ENCODE assay signal across 19 mouse cellular contexts in genomic region chr1:87205502-87205901, GRCm38 (mm10). TPM values are rescaled to one million over a fixed set of nuclear protein-coding genes. Genes with fewer than 3 reads are reported as not detected.
DNase-seq lines count a peak whose midpoint lies in the region; ATAC-seq and TF ChIP-seq lines count a peak whose summit lies in the region.
"Had no signal": no experiment of that assay in that cellular context is flagged by ENCODE, and none has a peak within 500 bp of the region (broad histone marks: within the 10 kb centered on the region; RNA-seq: fewer than 3 reads in every experiment).

No protein-coding gene starts in this region.

- DNase-seq in lung, embryonic 14.5 days: peak; percentile 45
- no peak for DNase-seq in lung, adult 2 months
- DNase-seq in embryo, embryonic 9.5 days (ENCODE audit: extremely low spot score): peak; percentile 8
- no peak for DNase-seq in thymus, postnatal 25 days
- DNase-seq in right cerebral cortex, postnatal 36 days (ENCODE audit: low spot score in 2 of 2): no peak
- DNase-seq: adrenal gland, postnatal 25 days; cerebellum, adult 8-10 months; gastrocnemius, postnatal 36 days; thymus, postnatal 14 days had no signal

- 61% methylated on average over 3 of the region's 3 CpGs for WGBS in forebrain, embryonic 12.5 days
- WGBS in forebrain, embryonic 13.5 days: 58% methylated on average over 3 of the region's 3 CpGs
- 24% methylated on average over 3 of the region's 3 CpGs for WGBS in lung, embryonic 14.5 days
- WGBS in lung, adult 2 months: 28% methylated on average over 3 of the region's 3 CpGs
- 37% methylated on average over 3 of the region's 3 CpGs for whole genome bisulfite sequencing in limb, embryonic 13.5 days

- H3K4me1 ChIP-seq in forebrain, embryonic 12.5 days: no peaks in the 10 kb centered on the region
- H3K4me1 ChIP-seq in forebrain, embryonic 13.5 days: no peaks in the 10 kb centered on the region
- no peaks in the 10 kb centered on the region for H3K4me1 ChIP-seq in lung, embryonic 14.5 days (ENCODE audit: insufficient read depth)
- H3K4me1 ChIP-seq in lung, adult 2 months (ENCODE audit: control insufficient read depth, insufficient read depth, low read length): no peaks in the 10 kb centered on the region
- H3K4me1 ChIP-seq in limb, embryonic 13.5 days: 0 out of 2 replicates have a peak, but pooled peaks cover 12% of the 10 kb centered on the region

- H3K4me3 ChIP-seq in forebrain, embryonic 12.5 days (replicated peaks): no peak overlapping the region
- H3K4me3 ChIP-seq in forebrain, embryonic 13.5 days: no peak overlapping the region
- no peak overlapping the region for H3K4me3 ChIP-seq in lung, embryonic 14.5 days (ENCODE audit: low read depth, low read length)
- H3K4me3 ChIP-seq in lung, adult 2 months (replicated peaks; ENCODE audit: extremely low read depth, low read depth, low read length): no peak overlapping the region
- H3K4me3 ChIP-seq in limb, embryonic 13.5 days: no peak overlapping the region
- H3K4me3 ChIP-seq: intestine, embryonic 15.5 days had no signal

- no peak for ATAC-seq in forebrain, embryonic 12.5 days (ENCODE audit: low FRiP score)
- no peak for ATAC-seq in forebrain, embryonic 13.5 days
- peak; percentile 74 for ATAC-seq in lung, embryonic 14.5 days (ENCODE audit: insufficient read depth)
- ATAC-seq in limb, embryonic 13.5 days (ENCODE audit: low FRiP score, low read depth): peak; percentile 75
- ATAC-seq: intestine, embryonic 15.5 days had no signal

- H3K36me3 ChIP-seq in forebrain, embryonic 12.5 days (replicated peaks): no peaks in the 10 kb centered on the region
- H3K36me3 ChIP-seq in forebrain, embryonic 13.5 days (ENCODE audit: poor library complexity, severe bottlenecking): no peaks in the 10 kb centered on the region
- no peaks in the 10 kb centered on the region for H3K36me3 ChIP-seq in lung, embryonic 14.5 days (ENCODE audit: insufficient read depth)
- H3K36me3 ChIP-seq in limb, embryonic 13.5 days: no peaks in the 10 kb centered on the region
- H3K36me3 ChIP-seq: forebrain, embryonic 10.5 days; intestine, embryonic 15.5 days had no signal

- no peak overlapping the region for H3K27ac ChIP-seq in forebrain, embryonic 12.5 days
- H3K27ac ChIP-seq in forebrain, embryonic 13.5 days: no peak overlapping the region
- H3K27ac ChIP-seq in lung, embryonic 14.5 days (ENCODE audit: low read depth): no peak overlapping the region
- H3K27ac ChIP-seq in limb, embryonic 13.5 days: no peak overlapping the region
- H3K27ac ChIP-seq: forebrain, embryonic 10.5 days; intestine, embryonic 15.5 days; liver, embryonic 14.5 days had no signal

- TF ChIP-seq CTCF in lung, embryonic 14.5 days (IDR thresholded peaks at IDR 0.05; ENCODE audit: low read depth): no peak
- TF ChIP-seq CTCF in lung, adult 2 months (IDR thresholded peaks at IDR 0.05; ENCODE audit: insufficient read depth, low read length): no peak

- H3K9ac ChIP-seq in forebrain, embryonic 12.5 days: 0 out of 2 replicates have a peak overlapping the region, but pooled peaks have one; percentile 14
- no peak overlapping the region for H3K9ac ChIP-seq in forebrain, embryonic 13.5 days
- no peak overlapping the region for H3K9ac ChIP-seq in lung, embryonic 14.5 days
- H3K9ac ChIP-seq in limb, embryonic 13.5 days: no peak overlapping the region
- H3K9ac ChIP-seq: intestine, embryonic 15.5 days; liver, embryonic 14.5 days had no signal

- no peak for TF ChIP-seq POLR2A in lung, adult 2 months (IDR thresholded peaks at IDR 0.05; ENCODE audit: borderline replicate concordance, extremely low read depth, low read depth, low read length)

- H3K4me2 ChIP-seq in forebrain, embryonic 12.5 days: no peak overlapping the region
- H3K4me2 ChIP-seq in forebrain, embryonic 13.5 days: no peak overlapping the region
- no peak overlapping the region for H3K4me2 ChIP-seq in lung, embryonic 14.5 days
- no peak overlapping the region for H3K4me2 ChIP-seq in limb, embryonic 13.5 days (replicated peaks)
- H3K4me2 ChIP-seq: intestine, embryonic 15.5 days had no signal

- H3K27me3 ChIP-seq in forebrain, embryonic 12.5 days: peaks cover 44% of the 10 kb centered on the region
- peaks cover 31% of the 10 kb centered on the region for H3K27me3 ChIP-seq in forebrain, embryonic 13.5 days
- peaks cover 20% of the 10 kb centered on the region for H3K27me3 ChIP-seq in lung, embryonic 14.5 days (ENCODE audit: insufficient read depth, low read length)
- H3K27me3 ChIP-seq in limb, embryonic 13.5 days: peaks cover 33% of the 10 kb centered on the region
- H3K27me3 ChIP-seq: CH12.LX had no signal

- H3K9me3 ChIP-seq in forebrain, embryonic 12.5 days: no peaks in the 10 kb centered on the region
- no peaks in the 10 kb centered on the region for H3K9me3 ChIP-seq in forebrain, embryonic 13.5 days (replicated peaks)
- H3K9me3 ChIP-seq in lung, embryonic 14.5 days (ENCODE audit: low read depth, low read length): no peaks in the 10 kb centered on the region
- H3K9me3 ChIP-seq in limb, embryonic 13.5 days: no peaks in the 10 kb centered on the region
- H3K9me3 ChIP-seq: forebrain, embryonic 10.5 days; intestine, embryonic 15.5 days had no signal

RNA-seq across cellular contexts. Expression of gene Chrng, which starts 1.0 kb away (rescaled TPM):
- polyA plus RNA-seq in forebrain, embryonic 12.5 days (2016; fragmentation: Nextera tagmentation; extraction: Ambion mirVana): not detected in 2 replicates
- polyA plus RNA-seq in forebrain, embryonic 13.5 days (2015; fragmentation: Nextera tagmentation; extraction: Ambion mirVana): not detected in 2 replicates
- not detected in 2 replicates for polyA plus RNA-seq in lung, embryonic 14.5 days (2014; fragmentation: Nextera tagmentation; extraction: Ambion mirVana)
- polyA plus RNA-seq in lung, adult 2 months (2012; rRNA removed): 0.24 TPM in 1 of 2 replicates, not detected in the other
- polyA plus RNA-seq in limb, embryonic 13.5 days (2015; fragmentation: Nextera tagmentation; extraction: Ambion mirVana): 18.2 and 20.8 TPM in 2 replicates
- polyA plus RNA-seq: liver, embryonic 14.5 days; spleen, adult 2 months had no signal

RNA-seq across cellular contexts. Expression of gene Eif4e2, which starts 8.2 kb away (rescaled TPM):
- polyA plus RNA-seq in forebrain, embryonic 12.5 days (2016; fragmentation: Nextera tagmentation; extraction: Ambion mirVana): 134 and 137 TPM in 2 replicates
- 103 and 108 TPM in 2 replicates for polyA plus RNA-seq in forebrain, embryonic 13.5 days (2015; fragmentation: Nextera tagmentation; extraction: Ambion mirVana)
- polyA plus RNA-seq in lung, embryonic 14.5 days (2014; fragmentation: Nextera tagmentation; extraction: Ambion mirVana): 160 and 164 TPM in 2 replicates
- 17.2 and 26.6 TPM in 2 replicates for polyA plus RNA-seq in lung, adult 2 months (2012; rRNA removed)
- 178 and 181 TPM in 2 replicates for polyA plus RNA-seq in limb, embryonic 13.5 days (2015; fragmentation: Nextera tagmentation; extraction: Ambion mirVana)

RNA-seq across cellular contexts. Expression of gene Chrnd, which starts 15.1 kb away (rescaled TPM):
- 0.10 TPM in 1 of 2 replicates, not detected in the other for polyA plus RNA-seq in forebrain, embryonic 12.5 days (2016; fragmentation: Nextera tagmentation; extraction: Ambion mirVana)
- polyA plus RNA-seq in forebrain, embryonic 13.5 days (2015; fragmentation: Nextera tagmentation; extraction: Ambion mirVana): not detected in 2 replicates
- polyA plus RNA-seq in lung, embryonic 14.5 days (2014; fragmentation: Nextera tagmentation; extraction: Ambion mirVana): not detected in 2 replicates
- polyA plus RNA-seq in lung, adult 2 months (2012; rRNA removed): 0.56 TPM in 1 of 2 replicates, not detected in the other
- polyA plus RNA-seq in limb, embryonic 13.5 days (2015; fragmentation: Nextera tagmentation; extraction: Ambion mirVana): 4.5 and 4.8 TPM in 2 replicates
- polyA plus RNA-seq: forebrain, embryonic 10.5 days; heart, embryonic 14.5 days; intestine, embryonic 15.5 days; liver, embryonic 14.5 days; spleen, adult 2 months had no signal

RNA-seq across cellular contexts. Expression of gene Prss56, which starts 22.4 kb away (rescaled TPM):
- polyA plus RNA-seq in forebrain, embryonic 12.5 days (2016; fragmentation: Nextera tagmentation; extraction: Ambion mirVana): not detected in 2 replicates
- 0.17 TPM in 1 of 2 replicates, not detected in the other for polyA plus RNA-seq in forebrain, embryonic 13.5 days (2015; fragmentation: Nextera tagmentation; extraction: Ambion mirVana)
- polyA plus RNA-seq in lung, embryonic 14.5 days (2014; fragmentation: Nextera tagmentation; extraction: Ambion mirVana): not detected in 2 replicates
- polyA plus RNA-seq in lung, adult 2 months (2012; rRNA removed): not detected in 2 replicates
- 0.19 TPM in 1 of 2 replicates, not detected in the other for polyA plus RNA-seq in limb, embryonic 13.5 days (2015; fragmentation: Nextera tagmentation; extraction: Ambion mirVana)
- polyA plus RNA-seq: forebrain, embryonic 10.5 days; intestine, embryonic 15.5 days; liver, embryonic 14.5 days; spleen, adult 2 months; stomach, embryonic 16.5 days had no signal

RNA-seq across cellular contexts. Expression of gene Ecel1, which starts 49.2 kb away (rescaled TPM):
- 18.3 and 23.2 TPM in 2 replicates for polyA plus RNA-seq in forebrain, embryonic 12.5 days (2016; fragmentation: Nextera tagmentation; extraction: Ambion mirVana)
- 20.0 and 20.2 TPM in 2 replicates for polyA plus RNA-seq in forebrain, embryonic 13.5 days (2015; fragmentation: Nextera tagmentation; extraction: Ambion mirVana)
- polyA plus RNA-seq in lung, embryonic 14.5 days (2014; fragmentation: Nextera tagmentation; extraction: Ambion mirVana): 0.26 and 0.61 TPM in 2 replicates
- polyA plus RNA-seq in lung, adult 2 months (2012; rRNA removed): not detected in 2 replicates
- polyA plus RNA-seq in limb, embryonic 13.5 days (2015; fragmentation: Nextera tagmentation; extraction: Ambion mirVana): 0.69 and 1.1 TPM in 2 replicates

Comparison
In these comparisons a context has a peak if more than half of its experiments do, and no peak if none do; other contexts are left out.
1. DNase-seq: peak in lung, embryonic 14.5 days (single experiment) and embryo, embryonic 9.5 days (single experiment); none in lung, adult 2 months (single experiment), thymus, postnatal 25 days (single experiment) and right cerebral cortex, postnatal 36 days (0 of 2).
2. ATAC-seq: peak in lung, embryonic 14.5 days (single experiment) and limb, embryonic 13.5 days (single experiment); none in forebrain, embryonic 12.5 days (single experiment) and forebrain, embryonic 13.5 days (single experiment).
3. RNA of gene Chrng, which starts 1.0 kb away (polyA plus RNA-seq): 18.2 to 20.8 TPM in limb, embryonic 13.5 days; 0.24 TPM in lung, adult 2 months, not detected in forebrain, embryonic 13.5 days, not detected in lung, embryonic 14.5 days and not detected in forebrain, embryonic 12.5 days; every median in the first group is over 10 times any median in the second.